Mouse (Mus musculus): ENCODE results near the gene Bcl3.

Gene Bcl3

DNA sequence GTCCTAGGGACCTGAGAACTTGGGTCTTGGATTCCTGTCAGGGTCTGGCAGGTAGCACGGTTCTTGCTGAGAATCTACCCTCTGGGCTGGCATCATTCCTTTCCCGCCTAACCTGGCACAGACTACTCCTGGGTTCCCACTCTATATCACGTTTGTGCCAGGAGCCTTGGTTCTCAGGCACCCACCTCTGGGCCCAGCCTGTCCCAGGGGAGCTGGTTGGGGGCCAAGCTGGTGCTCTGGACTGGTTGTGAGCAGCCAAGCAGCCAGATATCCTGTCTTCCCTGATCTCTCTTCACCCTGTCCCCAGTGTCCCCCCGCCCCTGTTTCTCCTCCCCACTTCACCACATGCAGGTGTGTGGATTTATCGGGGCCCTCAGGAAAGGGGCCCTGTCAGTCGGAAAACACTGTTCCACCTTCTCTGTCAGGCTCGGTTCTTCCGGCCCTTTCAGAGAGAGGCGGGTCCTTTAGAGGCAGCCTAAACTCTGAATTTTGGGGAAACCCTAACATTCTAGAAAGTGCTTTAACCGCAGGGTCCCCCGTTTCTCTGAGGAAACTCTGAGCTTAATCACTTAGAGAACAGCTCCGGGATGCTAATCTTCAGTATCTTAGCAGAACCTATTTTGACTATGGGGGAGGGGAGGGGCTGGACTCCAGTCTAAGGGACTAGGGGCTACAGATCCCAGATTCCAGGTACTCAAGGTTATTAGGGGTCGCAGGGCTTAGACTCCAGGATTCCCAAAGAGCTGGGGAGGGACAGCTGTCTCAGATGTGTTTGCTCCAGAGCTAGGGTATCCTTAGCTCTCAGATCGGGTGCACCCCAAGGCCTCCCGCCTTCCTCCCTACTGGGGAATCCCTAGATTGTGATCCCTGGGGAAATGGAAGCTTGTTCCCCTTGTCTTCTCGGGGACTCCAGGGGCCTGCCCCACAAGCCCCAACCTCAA lies 52.9 kb downstream of the Bcl3 start:
- ATAC-seq (ENCODE audit: low TSS enrichment) = no peak

GRCm38 (mm10) chr7:19769001-19769400 lies 53.6 kb downstream of the Bcl3 start:
- ATAC-seq (ENCODE audit: low TSS enrichment) = no peak

DNA sequence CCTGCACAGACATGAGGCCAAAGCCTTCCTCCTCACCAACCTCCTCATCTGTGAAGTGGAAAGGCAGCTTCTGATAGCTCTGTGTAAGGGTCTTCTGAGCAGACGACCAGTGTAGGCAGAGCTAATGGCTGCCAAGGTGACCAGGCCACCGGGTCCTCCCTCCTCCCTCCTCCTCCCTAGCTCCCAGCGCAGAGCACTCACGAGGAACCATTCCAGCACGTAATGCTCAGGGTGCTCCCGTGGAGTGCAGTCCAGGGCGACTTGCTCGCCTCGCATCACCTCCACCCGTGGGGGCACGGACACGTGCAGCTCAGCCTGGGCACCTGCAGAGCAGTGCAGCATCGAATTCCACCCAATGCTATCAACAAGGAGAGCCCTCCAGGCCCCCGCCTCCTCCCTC lies 54.3 kb downstream of the Bcl3 start:
- ATAC-seq (ENCODE audit: low TSS enrichment) = no peak

DNA sequence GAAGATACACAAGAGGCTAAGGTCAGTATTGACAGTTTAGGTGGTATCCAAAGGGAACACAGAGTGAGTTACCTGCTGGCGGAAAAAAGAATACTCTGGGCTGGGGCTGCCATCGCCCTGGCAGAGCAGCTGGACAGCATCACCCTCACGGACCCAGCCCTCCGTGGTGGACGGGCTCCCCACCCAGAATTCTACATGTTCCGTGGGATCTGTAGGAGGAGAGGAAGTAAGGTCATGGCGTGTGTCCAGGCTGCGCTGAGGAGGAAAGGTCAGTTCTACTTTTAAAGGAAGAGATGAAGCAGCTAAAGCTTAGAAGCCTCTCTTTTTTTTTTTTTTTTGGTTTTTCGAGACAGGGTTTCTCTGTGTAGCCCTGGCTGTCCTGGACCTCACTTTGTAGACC lies 58.0 kb downstream of the Bcl3 start:
- ATAC-seq (ENCODE audit: low TSS enrichment) = no peak

DNA sequence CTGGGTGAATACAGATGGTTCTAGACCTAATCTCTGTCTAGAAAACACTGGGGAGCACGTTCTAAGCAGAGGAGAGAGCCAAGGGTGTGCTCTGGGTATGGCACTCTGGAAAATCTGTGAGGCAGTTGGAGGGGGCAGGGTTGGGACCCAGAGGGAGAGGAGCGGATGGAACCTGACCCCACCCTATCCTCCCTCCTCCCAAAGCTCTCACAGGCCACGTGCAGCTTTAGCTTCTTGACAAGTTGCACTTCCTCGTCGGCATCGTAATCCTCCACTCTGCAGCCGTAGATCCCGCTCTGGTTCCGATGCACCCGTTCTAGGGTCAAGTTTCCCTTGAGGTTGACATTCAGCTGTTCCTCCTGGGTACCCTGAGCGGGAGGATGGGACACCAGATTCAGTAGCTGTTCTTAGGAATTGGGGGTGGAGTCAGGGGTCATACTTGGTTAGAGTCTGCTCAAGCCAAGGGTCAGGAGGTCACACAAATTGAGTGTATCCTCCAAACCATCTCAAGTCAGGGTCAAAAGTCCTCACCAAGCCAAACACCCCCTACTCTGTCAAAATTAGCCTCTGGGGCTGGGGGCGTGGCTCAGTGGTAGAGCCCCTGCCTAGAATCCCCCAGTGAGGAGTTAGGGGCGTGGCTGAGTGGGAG lies 58.6 kb downstream of the Bcl3 start:
- ATAC-seq (ENCODE audit: low TSS enrichment) = no peak

DNA sequence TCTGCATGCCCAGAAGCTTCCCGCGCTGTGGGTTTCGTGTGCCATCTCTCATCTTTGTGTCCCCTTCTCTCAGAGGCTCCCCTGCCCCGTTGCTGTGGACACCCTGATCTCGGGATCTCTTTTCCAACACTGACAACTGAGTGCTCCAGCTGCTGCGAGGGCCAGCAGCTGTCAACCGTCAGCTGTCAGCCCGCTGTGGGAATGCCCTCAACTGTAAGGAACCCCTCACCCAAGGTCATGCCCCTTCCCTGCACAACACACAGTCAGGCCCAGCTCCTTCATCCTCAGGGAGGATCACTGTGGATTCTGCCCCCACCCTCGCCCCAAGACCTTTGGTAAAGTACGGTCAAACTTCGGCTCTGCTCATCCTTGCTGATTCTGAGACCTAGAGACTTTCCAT lies 60.3 kb downstream of the Bcl3 start:
- ATAC-seq (ENCODE audit: low TSS enrichment) = no peak

- ATAC-seq (ENCODE audit: low TSS enrichment) = no peak
These were observed 62.5 kb downstream of the Bcl3 start for GRCm38 (mm10) chr7:19760021-19760420.

DNA sequence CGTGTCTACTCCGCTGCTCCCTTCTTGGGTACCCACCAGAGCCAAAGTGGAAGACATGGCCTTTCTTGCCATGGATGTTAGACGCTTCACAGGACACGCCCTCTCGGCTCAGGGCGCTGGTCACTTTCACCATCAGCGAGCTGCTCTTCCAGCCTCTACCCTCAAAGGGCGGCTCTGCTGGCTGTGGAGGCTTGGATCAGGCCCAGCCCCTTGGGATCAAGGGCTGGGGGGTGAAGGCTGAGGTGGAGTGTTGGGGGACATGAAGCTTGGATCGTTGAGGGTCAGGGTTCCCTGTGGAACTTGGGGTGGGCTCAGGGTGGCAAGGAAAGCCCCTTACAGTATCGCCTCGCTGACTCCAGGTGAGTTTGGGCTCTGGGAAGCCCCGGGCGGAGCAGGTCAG lies 63.9 kb downstream of the Bcl3 start:
- ATAC-seq (ENCODE audit: low TSS enrichment) = no peak

Data from frontal cortex, adult (tissue).